In the genomic region with DNA sequence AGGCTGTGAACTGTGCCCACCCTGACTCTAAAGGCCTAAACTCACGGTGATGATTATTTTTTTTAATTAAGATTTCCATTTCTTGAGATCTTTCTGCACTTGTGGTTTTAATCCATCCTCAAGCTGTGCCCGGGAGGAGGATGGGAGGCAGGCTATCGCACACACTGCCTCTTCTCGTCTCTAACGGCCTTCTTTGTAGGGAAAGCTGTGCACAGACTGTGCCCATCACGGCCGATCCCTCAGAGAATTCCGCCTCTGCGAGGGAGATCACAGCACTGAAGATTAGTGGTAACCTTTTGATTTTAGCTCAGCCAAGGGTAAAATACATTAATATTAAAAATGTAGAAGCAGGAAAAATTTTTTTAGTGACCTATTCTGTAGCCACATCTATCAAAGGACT, we compare ENCODE assay signal across 18 mouse cellular contexts. TPM values are rescaled to one million over a fixed set of nuclear protein-coding genes. Genes with fewer than 3 reads are reported as not detected.
DNase-seq lines count a peak whose midpoint lies in the region; ATAC-seq and TF ChIP-seq lines count a peak whose summit lies in the region.
"Had no signal": no experiment of that assay in that cellular context is flagged by ENCODE, and none has a peak within 500 bp of the region (broad histone marks: within the 10 kb centered on the region; RNA-seq: fewer than 3 reads in every experiment).

No protein-coding gene starts in this region.

- WGBS in forebrain, embryonic 12.5 days, result 56% methylated on average over 9 of the region's 9 CpGs
- WGBS in forebrain, postnatal 0 days, result 48% methylated on average over 9 of the region's 9 CpGs
- 30% methylated on average over 9 of the region's 9 CpGs for WGBS in midbrain, embryonic 13.5 days
- 70% methylated on average over 9 of the region's 9 CpGs for WGBS in midbrain, embryonic 10.5 days
- WGBS in hindbrain, embryonic 15.5 days, result 37% methylated on average over 9 of the region's 9 CpGs
- 39% methylated on average over 9 of the region's 9 CpGs for WGBS in neural tube, embryonic 14.5 days

- no peak for DNase-seq in forebrain, postnatal 0 days
- no peak for DNase-seq in midbrain, embryonic 10.5 days (ENCODE audit: low spot score)
- no peak for DNase-seq in thymus, postnatal 10 days (ENCODE audit: low spot score in 2 of 2)
- no peak for DNase-seq in spleen, adult 18-20 months
- DNase-seq: cerebellum, postnatal 10 days; embryo, embryonic 11 days; gastrocnemius, postnatal 10 days; lung, postnatal 10 days had no signal

- peaks cover 19% of the 10 kb centered on the region for H3K27me3 ChIP-seq in forebrain, embryonic 12.5 days
- peaks cover 5% of the 10 kb centered on the region; the same call in 1 of the 2 replicates for H3K27me3 ChIP-seq in forebrain, postnatal 0 days (ENCODE audit: insufficient read depth, low read length)
- peaks cover 23% of the 10 kb centered on the region for H3K27me3 ChIP-seq in midbrain, embryonic 13.5 days
- peaks cover 26% of the 10 kb centered on the region for H3K27me3 ChIP-seq in midbrain, embryonic 10.5 days (ENCODE audit: low read depth, poor library complexity, severe bottlenecking)
- H3K27me3 ChIP-seq in hindbrain, embryonic 15.5 days, result no peaks in the 10 kb centered on the region
- 0 out of 2 replicates have a peak, but pooled peaks cover 3% of the 10 kb centered on the region for H3K27me3 ChIP-seq in neural tube, embryonic 14.5 days (ENCODE audit: control insufficient read depth, insufficient read depth, low read length)
- H3K27me3 ChIP-seq: CH12.LX had no signal

- no peak overlapping the region for H3K9ac ChIP-seq in forebrain, embryonic 12.5 days
- no peak overlapping the region for H3K9ac ChIP-seq in forebrain, postnatal 0 days
- H3K9ac ChIP-seq in midbrain, embryonic 13.5 days (replicated peaks), result no peak overlapping the region
- H3K9ac ChIP-seq in hindbrain, embryonic 15.5 days, result peak overlapping the region; percentile 10; the same call in 1 of the 2 replicates
- H3K9ac ChIP-seq in neural tube, embryonic 14.5 days (replicated peaks; ENCODE audit: low read depth, low read length), result peak overlapping the region; percentile 41
- H3K9ac ChIP-seq: kidney, embryonic 15.5 days; liver, embryonic 15.5 days had no signal

- H3K27ac ChIP-seq in forebrain, embryonic 12.5 days, result peak overlapping the region; percentile 65; the same call in 1 of the 2 replicates
- no peak overlapping the region for H3K27ac ChIP-seq in forebrain, postnatal 0 days (ENCODE audit: low read depth, low read length)
- peak overlapping the region; percentile 68 for H3K27ac ChIP-seq in midbrain, embryonic 13.5 days
- no peak overlapping the region for H3K27ac ChIP-seq in midbrain, embryonic 10.5 days (replicated peaks)
- H3K27ac ChIP-seq in hindbrain, embryonic 15.5 days (replicated peaks), result peak overlapping the region; percentile 66
- peak overlapping the region; percentile 53; the same call in 1 of the 2 replicates for H3K27ac ChIP-seq in neural tube, embryonic 14.5 days (ENCODE audit: low read depth, low read length)
- H3K27ac ChIP-seq: kidney, embryonic 15.5 days; liver, embryonic 15.5 days had no signal

- H3K9me3 ChIP-seq in forebrain, embryonic 12.5 days, result no peaks in the 10 kb centered on the region
- no peaks in the 10 kb centered on the region for H3K9me3 ChIP-seq in forebrain, postnatal 0 days (ENCODE audit: low read length)
- H3K9me3 ChIP-seq in midbrain, embryonic 13.5 days, result no peaks in the 10 kb centered on the region
- H3K9me3 ChIP-seq in midbrain, embryonic 10.5 days (replicated peaks), result no peaks in the 10 kb centered on the region
- H3K9me3 ChIP-seq in hindbrain, embryonic 15.5 days, result no peaks in the 10 kb centered on the region
- H3K9me3 ChIP-seq in neural tube, embryonic 14.5 days (ENCODE audit: control insufficient read depth, low read length), result no peaks in the 10 kb centered on the region
- H3K9me3 ChIP-seq: kidney, embryonic 15.5 days; liver, embryonic 15.5 days; megakaryocyte, embryonic 14.5 days had no signal

- TF ChIP-seq CTCF in forebrain, postnatal 0 days (IDR thresholded peaks at IDR 0.05; ENCODE audit: low read depth), result no peak

- peaks cover 28% of the 10 kb centered on the region for H3K4me1 ChIP-seq in forebrain, embryonic 12.5 days
- no peaks in the 10 kb centered on the region for H3K4me1 ChIP-seq in forebrain, postnatal 0 days (ENCODE audit: insufficient read depth)
- peaks cover 46% of the 10 kb centered on the region for H3K4me1 ChIP-seq in midbrain, embryonic 13.5 days (replicated peaks)
- peaks cover 39% of the 10 kb centered on the region for H3K4me1 ChIP-seq in midbrain, embryonic 10.5 days
- peaks cover 38% of the 10 kb centered on the region for H3K4me1 ChIP-seq in hindbrain, embryonic 15.5 days (replicated peaks)
- peaks cover 24% of the 10 kb centered on the region for H3K4me1 ChIP-seq in neural tube, embryonic 14.5 days (ENCODE audit: control insufficient read depth, insufficient read depth, low read length)

- H3K4me3 ChIP-seq in forebrain, embryonic 12.5 days (replicated peaks), result no peak overlapping the region
- H3K4me3 ChIP-seq in forebrain, postnatal 0 days (ENCODE audit: low read depth, low read length), result no peak overlapping the region
- H3K4me3 ChIP-seq in midbrain, embryonic 13.5 days (replicated peaks), result no peak overlapping the region
- no peak overlapping the region for H3K4me3 ChIP-seq in midbrain, embryonic 10.5 days
- H3K4me3 ChIP-seq in hindbrain, embryonic 15.5 days, result no peak overlapping the region
- H3K4me3 ChIP-seq in neural tube, embryonic 14.5 days (ENCODE audit: low read depth, low read length), result no peak overlapping the region
- H3K4me3 ChIP-seq: kidney, embryonic 15.5 days; liver, embryonic 15.5 days; megakaryocyte, embryonic 14.5 days had no signal

- H3K4me2 ChIP-seq in forebrain, embryonic 12.5 days, result no peak overlapping the region
- H3K4me2 ChIP-seq in forebrain, postnatal 0 days (ENCODE audit: low read depth), result no peak overlapping the region; the same call in 1 of the 2 replicates
- H3K4me2 ChIP-seq in midbrain, embryonic 13.5 days (replicated peaks), result peak overlapping the region; percentile 31
- peak overlapping the region; percentile 32 for H3K4me2 ChIP-seq in hindbrain, embryonic 15.5 days
- peak overlapping the region; percentile 23; the same call in 1 of the 2 replicates for H3K4me2 ChIP-seq in neural tube, embryonic 14.5 days (ENCODE audit: low read depth, low read length)
- H3K4me2 ChIP-seq: heart, embryonic 11.5 days; kidney, embryonic 15.5 days; liver, embryonic 15.5 days had no signal

- ATAC-seq in forebrain, embryonic 12.5 days (ENCODE audit: low FRiP score), result no peak
- no peak for ATAC-seq in forebrain, postnatal 0 days
- no peak for ATAC-seq in midbrain, embryonic 13.5 days
- no peak for ATAC-seq in hindbrain, embryonic 15.5 days (ENCODE audit: low FRiP score, low read depth)
- no peak for ATAC-seq in neural tube, embryonic 14.5 days (ENCODE audit: low read depth)
- ATAC-seq: inflammation-experienced regulatory T-cells, adult 6 months had no signal

- no peaks in the 10 kb centered on the region for H3K36me3 ChIP-seq in forebrain, embryonic 12.5 days (replicated peaks)
- H3K36me3 ChIP-seq in forebrain, postnatal 0 days (ENCODE audit: insufficient read depth), result no peaks in the 10 kb centered on the region
- H3K36me3 ChIP-seq in midbrain, embryonic 13.5 days, result no peaks in the 10 kb centered on the region
- H3K36me3 ChIP-seq in midbrain, embryonic 10.5 days, result no peaks in the 10 kb centered on the region
- no peaks in the 10 kb centered on the region for H3K36me3 ChIP-seq in hindbrain, embryonic 15.5 days
- H3K36me3 ChIP-seq in neural tube, embryonic 14.5 days (ENCODE audit: control insufficient read depth, insufficient read depth, low read length), result no peaks in the 10 kb centered on the region
- H3K36me3 ChIP-seq: kidney, embryonic 15.5 days; liver, embryonic 15.5 days had no signal

RNA-seq across cellular contexts. Expression of gene Bend4, which starts 4.8 kb away (rescaled TPM):
- 7.8 and 8.7 TPM in 2 replicates for polyA plus RNA-seq in forebrain, embryonic 12.5 days (2016; fragmentation: Nextera tagmentation; extraction: Ambion mirVana)
- 7.2 and 11.5 TPM in 2 replicates for total RNA-seq in forebrain, postnatal 0 days (2014; rRNA removed)
- polyA plus RNA-seq in forebrain, postnatal 0 days (2015; fragmentation: Nextera tagmentation; extraction: Ambion mirVana), result 2.6 and 5.0 TPM in 2 replicates
- 10.3 and 10.6 TPM in 2 replicates for polyA plus RNA-seq in midbrain, embryonic 13.5 days (2015; fragmentation: Nextera tagmentation; extraction: Ambion mirVana)
- polyA plus RNA-seq in midbrain, embryonic 10.5 days (2016; fragmentation: Nextera tagmentation; extraction: Ambion mirVana), result 12.1 and 13.0 TPM in 2 replicates
- 10.9 and 12.5 TPM in 2 replicates for polyA plus RNA-seq in hindbrain, embryonic 15.5 days (2015; fragmentation: Nextera tagmentation; extraction: Ambion mirVana)
- 17.5 and 23.3 TPM in 2 replicates for polyA plus RNA-seq in neural tube, embryonic 14.5 days (2014; fragmentation: Nextera tagmentation; extraction: Ambion mirVana)
- total RNA-seq: CH12.LX had no signal

Comparison
In these comparisons a context has a peak if more than half of its experiments do, and no peak if none do; other contexts are left out.
1. H3K27ac ChIP-seq: peak in forebrain, embryonic 12.5 days (single experiment), midbrain, embryonic 13.5 days (single experiment), hindbrain, embryonic 15.5 days (single experiment) and neural tube, embryonic 14.5 days (single experiment); none in forebrain, postnatal 0 days (single experiment) and midbrain, embryonic 10.5 days (single experiment).
2. H3K4me2 ChIP-seq: peak in midbrain, embryonic 13.5 days (single experiment), hindbrain, embryonic 15.5 days (single experiment) and neural tube, embryonic 14.5 days (single experiment); none in forebrain, embryonic 12.5 days (single experiment) and forebrain, postnatal 0 days (single experiment).
3. H3K9ac ChIP-seq: peak in hindbrain, embryonic 15.5 days (single experiment) and neural tube, embryonic 14.5 days (single experiment); none in forebrain, embryonic 12.5 days (single experiment), forebrain, postnatal 0 days (single experiment) and midbrain, embryonic 13.5 days (single experiment).